Mouse (Mus musculus): ENCODE measurements at regions not wholly inside any gene's neighbourhood (a gene's known extent, or its start where the extent isn't known, plus 50 kb on each side); places are given as distances from the start of the nearest gene placed in this dataset.

GRCm38 (mm10) chr13:101824962-101825361 is 56.9 kb upstream of the Pik3r1 start:
- no peak for DNase-seq (ENCODE audit: low read depth, low spot score)

DNA sequence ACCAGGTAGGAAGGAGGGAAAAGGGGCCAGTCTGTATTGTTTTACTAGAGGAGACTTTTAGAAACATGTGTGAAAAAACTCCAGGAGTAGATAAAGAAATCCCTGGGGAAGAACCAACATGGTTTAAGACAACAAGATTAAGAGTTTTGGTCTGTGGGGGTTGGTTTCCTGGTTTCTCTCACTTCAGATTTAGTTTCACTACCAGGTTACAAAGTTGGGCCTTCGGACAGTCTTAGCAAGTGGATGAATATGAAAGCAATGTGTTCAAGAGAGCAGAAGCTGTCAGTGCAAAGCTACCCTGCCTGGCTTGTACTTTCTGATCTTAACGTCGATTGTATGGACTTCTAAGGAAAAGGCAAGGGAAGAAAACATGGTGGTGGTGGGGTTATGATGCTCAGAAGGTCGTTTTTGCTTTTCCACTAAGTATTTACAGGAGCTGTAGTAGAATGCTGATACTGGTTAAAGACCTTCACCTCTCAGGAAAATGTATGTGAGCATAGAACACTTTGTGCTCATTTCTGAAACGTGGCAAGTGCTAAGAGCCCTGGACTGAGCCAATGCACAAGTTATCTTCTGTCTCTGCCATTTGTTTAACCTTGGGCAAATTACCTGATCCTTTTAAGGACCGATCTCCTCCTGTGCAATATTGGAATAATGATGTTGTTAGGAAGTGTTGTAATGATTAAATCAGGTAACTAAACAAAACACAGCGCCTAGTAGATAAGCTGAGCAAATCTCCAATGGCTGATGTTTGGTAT is 64.0 kb upstream of the Pik3r1 start:
- no peak for DNase-seq (ENCODE audit: low read depth, low spot score)

- DNase-seq (ENCODE audit: low read depth, low spot score) = no peak
These were observed 66.5 kb upstream of the Pik3r1 start for GRCm38 (mm10) chr13:101834546-101834945.

DNA sequence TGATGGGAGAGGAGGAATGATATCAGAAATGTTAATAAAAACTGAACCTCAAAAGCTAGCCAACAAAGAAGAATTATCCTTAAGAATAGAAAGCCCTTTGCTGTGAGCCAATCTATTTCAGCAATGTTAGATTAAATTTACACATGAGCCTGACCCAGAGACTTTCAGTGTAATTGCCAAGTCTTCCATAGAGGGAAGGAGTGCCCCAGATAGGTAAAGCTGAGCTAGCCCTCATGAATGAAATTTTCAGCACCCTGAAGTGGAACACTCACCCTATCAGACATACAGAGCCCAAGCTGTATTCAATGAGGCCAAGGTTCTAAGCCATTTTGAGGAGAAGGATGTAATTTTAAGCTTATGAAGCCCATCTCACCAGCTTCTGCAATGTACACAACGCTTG is 69.0 kb upstream of the Pik3r1 start:
- no peak for DNase-seq (ENCODE audit: low read depth, low spot score)

- DNase-seq (ENCODE audit: low read depth, low spot score) = no peak
These were observed 76.7 kb upstream of the Pik3r1 start for GRCm38 (mm10) chr13:101844461-101845440.

- DNase-seq (ENCODE audit: low read depth, low spot score) = no peak
These were observed 78.0 kb upstream of the Pik3r1 start for GRCm38 (mm10) chr13:101846016-101846415.

- DNase-seq (ENCODE audit: low read depth, low spot score) = peak; percentile 28
These were observed 80.0 kb upstream of the Pik3r1 start for GRCm38 (mm10) chr13:101847879-101848600.

DNA sequence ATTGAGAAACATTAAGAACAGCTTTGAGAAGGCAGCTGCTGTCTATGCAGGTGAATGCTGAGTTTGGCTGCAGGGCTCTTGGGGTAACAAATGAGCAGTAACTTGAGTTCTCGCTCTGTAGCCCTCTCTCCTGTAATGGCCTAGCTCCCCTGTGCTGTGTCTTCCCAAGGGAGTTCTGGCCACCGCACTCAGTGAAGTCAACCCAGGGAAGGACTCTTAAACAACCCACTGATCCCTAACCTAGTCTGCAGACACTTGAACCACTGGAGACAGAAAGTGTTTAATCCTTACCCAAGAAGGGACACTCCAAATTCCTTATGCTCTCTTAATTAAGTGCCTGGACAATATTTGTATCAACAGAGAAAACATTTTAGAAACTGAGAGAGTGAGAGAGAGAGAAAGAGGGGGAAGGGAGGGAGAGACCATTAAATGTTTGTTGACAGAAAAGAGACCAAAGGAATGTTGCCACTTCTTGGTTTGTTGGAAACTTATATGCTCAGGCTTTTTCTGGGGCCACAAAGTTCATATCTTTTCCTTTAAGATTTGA is 80.7 kb upstream of the Pik3r1 start:
- no peak for DNase-seq (ENCODE audit: low read depth, low spot score)

DNA sequence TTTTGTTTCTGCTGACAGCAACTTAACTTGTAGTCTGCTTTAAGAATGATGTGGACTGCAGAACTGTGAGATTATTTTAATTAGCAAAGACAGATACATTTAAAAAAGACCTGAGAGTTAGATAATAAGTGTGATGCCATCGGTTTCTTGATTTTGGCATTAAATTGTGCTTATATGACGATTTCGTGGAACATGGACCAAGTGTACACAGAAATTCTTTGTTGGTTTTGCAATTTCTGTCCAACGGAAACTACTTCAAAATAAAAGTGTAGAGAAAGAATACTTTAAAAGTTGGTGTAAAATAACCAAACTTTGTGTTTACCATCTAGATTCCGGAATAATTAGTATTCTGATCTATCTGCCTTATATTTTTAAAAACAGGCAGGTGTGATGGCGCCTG is 81.4 kb upstream of the Pik3r1 start:
- DNase-seq (ENCODE audit: low read depth, low spot score) = no peak

GRCm38 (mm10) chr13:101851329-101851728 is 83.3 kb upstream of the Pik3r1 start:
- DNase-seq (ENCODE audit: low read depth, low spot score) = no peak

DNA sequence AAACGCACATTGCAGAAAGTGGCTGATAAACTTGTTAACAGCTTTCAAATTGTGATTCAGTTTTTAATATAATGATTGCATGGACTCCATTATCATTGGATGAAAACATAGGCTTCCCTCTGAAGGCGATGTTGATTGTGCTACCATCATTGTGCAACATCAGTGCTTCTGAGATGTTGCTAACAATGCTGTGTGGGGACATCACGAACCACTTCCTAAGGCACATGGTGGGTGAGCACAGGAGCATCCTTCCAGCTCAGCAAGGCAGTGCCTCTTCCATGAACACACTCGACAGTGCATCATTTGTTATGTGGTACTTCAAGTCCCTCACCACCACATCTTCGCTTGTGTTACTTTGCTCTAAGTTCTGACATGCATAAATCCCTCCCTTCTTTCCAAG is 84.9 kb upstream of the Pik3r1 start:
- no peak for DNase-seq (ENCODE audit: low read depth, low spot score)

- no peak for DNase-seq (ENCODE audit: low read depth, low spot score)
These were observed 87.1 kb upstream of the Pik3r1 start for GRCm38 (mm10) chr13:101855141-101855540.

DNA sequence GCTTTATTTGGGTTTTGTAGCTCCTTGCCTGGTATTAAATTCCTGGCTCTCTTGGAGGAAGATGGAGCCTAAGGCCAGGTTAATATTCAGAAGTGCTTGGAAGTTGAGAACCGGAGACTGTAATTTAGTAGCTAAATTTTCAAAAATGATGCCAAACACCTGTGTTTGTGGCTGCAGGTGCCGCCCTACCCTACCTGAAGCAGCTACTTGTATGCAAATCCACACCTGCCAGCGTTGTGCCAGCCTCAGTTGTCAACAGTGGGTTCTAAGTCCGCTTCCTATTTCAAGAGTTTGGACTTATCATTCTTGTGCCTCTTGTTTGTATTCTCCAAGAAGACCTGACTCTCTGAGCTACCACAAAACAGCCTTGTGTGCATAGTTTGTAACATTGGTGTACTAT is 92.7 kb upstream of the Pik3r1 start:
- no peak for DNase-seq (ENCODE audit: low read depth, low spot score)

DNA sequence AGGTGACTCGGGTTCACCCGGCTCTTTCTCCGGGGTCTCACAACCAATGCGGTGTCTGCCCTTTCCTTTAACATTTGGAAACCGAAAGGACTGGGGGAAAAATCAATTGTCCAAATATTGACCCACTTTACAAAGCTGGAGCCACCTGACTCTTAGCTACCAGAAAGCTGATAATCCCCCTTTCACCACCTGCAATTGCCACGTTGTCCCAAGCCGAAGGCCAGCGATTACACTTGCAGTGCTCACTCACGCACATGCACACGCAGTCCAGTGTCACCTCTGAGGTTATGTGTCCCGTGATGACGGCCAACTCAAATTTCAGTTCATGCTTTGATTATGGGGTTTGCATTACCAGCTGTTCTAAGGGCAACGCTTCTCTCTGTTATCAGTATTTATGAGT is 94.0 kb upstream of the Pik3r1 start:
- DNase-seq (ENCODE audit: low read depth, low spot score) = no peak

DNA sequence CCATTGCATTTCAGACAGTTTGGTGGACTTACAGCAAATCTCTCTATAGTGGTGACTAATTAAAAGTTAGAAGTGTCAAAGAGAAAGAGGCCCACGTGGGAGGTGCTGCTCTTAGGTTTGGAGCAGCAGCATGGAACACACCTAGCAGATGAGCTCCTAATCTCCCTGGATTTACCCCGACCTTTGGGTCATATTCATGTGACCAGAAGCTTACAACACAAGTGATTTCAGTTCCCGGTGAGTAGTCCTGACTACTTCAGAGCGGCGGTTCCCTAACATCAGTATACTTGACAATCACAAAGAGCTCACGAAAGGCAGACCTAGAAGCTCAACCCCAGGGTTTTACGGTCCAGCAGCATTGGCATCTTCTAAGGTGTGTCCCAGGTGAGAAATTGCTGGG is 95.0 kb upstream of the Pik3r1 start:
- DNase-seq (ENCODE audit: low read depth, low spot score) = no peak

DNA sequence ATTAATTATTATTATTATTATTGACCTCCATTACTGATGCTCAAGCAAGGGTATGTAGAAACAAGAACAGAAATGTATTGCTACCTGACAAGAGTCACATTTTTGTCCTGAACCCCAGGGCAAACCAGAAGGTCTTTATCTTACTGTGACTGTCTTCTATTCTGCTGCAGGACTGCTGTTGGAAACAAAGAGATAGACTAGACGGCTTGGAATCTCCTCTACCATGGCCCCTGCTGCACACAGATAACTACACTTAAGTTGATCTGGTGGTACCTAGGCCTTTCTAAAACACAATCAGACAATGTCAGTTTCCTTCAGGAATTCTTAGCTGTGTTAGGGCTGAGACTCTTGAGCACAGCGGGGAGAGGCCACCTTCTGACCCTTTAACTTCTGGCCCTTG is 95.6 kb upstream of the Pik3r1 start:
- DNase-seq (ENCODE audit: low read depth, low spot score) = no peak

GRCm38 (mm10) chr13:101866843-101867242 is 98.8 kb upstream of the Pik3r1 start:
- peak; percentile 61 for DNase-seq (ENCODE audit: low read depth, low spot score)

DNA sequence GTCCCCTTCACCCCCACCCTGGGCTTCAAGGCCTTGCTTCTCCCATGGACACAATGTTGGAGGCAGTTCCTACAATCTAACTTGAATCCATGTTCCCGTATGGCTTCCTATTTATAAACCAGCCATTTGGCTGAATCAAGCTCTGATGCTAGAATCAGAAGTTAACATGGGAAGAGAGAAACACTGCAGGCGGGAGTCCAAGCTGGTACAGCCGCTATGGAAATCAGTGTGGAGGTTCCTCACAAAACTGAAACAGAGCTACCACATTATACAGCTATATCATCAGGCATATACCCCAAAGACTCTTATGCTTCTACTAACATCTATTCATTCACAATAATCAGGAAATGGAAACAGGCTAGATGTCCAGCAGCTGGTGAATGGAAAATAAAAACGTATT is 106.7 kb upstream of the Pik3r1 start:
- DNase-seq (ENCODE audit: low read depth, low spot score) = no peak

GRCm38 (mm10) chr13:101876069-101876468 is 108.1 kb upstream of the Pik3r1 start:
- DNase-seq (ENCODE audit: low read depth, low spot score) = no peak

GRCm38 (mm10) chr13:101876601-101877000 is 108.6 kb upstream of the Pik3r1 start:
- DNase-seq (ENCODE audit: low read depth, low spot score) = no peak

DNA sequence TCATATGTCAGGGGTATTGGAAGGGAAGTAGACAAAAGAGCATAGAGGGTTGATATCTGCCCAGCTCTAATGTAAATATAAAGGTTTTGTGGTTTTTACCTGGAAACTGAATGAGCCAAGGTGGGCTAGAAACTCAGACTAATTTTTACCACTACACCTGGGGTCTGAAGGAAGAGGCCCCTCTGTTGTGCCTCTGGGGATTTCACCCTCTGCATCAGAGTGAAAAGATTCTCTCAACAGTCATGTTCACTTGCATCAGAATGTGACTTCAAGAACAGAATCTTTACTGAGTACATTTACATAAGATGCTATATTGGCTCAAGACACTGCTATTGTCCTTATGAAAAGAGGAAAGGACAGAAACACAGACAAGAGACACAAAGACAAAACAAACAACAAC is 110.2 kb upstream of the Pik3r1 start:
- no peak for DNase-seq (ENCODE audit: low read depth, low spot score)

GRCm38 (mm10) chr13:101879561-101880081 is 111.6 kb upstream of the Pik3r1 start:
- DNase-seq (ENCODE audit: low read depth, low spot score) = no peak

Data from forelimb bud, embryonic 11.5 days (tissue).